Comparison of ENCODE assay signal across 11 mouse cellular contexts in genomic region chr2:75608482-75608881, GRCm38 (mm10). TPM values are rescaled to one million over a fixed set of nuclear protein-coding genes. Genes with fewer than 3 reads are reported as not detected.
DNase-seq lines count a peak whose midpoint lies in the region; ATAC-seq and TF ChIP-seq lines count a peak whose summit lies in the region.
"Had no signal": no experiment of that assay in that cellular context is flagged by ENCODE, and none has a peak within 500 bp of the region (broad histone marks: within the 10 kb centered on the region; RNA-seq: fewer than 3 reads in every experiment).

No protein-coding gene starts in this region.

- 43% methylated on average over 15 of the region's 15 CpGs for WGBS in lung, embryonic 14.5 days

- TF ChIP-seq CTCF in gastrocnemius, adult 2 months (IDR thresholded peaks at IDR 0.05): no peak
- no peak for TF ChIP-seq CTCF in lung, embryonic 14.5 days (IDR thresholded peaks at IDR 0.05; ENCODE audit: low read depth)

- H3K27ac ChIP-seq in gastrocnemius, adult 2 months: no peak overlapping the region; the same call in 1 of the 2 replicates
- H3K27ac ChIP-seq in lung, embryonic 14.5 days (ENCODE audit: low read depth): no peak overlapping the region
- H3K27ac ChIP-seq: hindbrain, postnatal 0 days; liver, embryonic 13.5 days had no signal

- no peaks in the 10 kb centered on the region for H3K9me3 ChIP-seq in lung, embryonic 14.5 days (ENCODE audit: low read depth, low read length)
- H3K9me3 ChIP-seq: liver, embryonic 13.5 days had no signal

- peaks cover 6% of the 10 kb centered on the region; the same call in 1 of the 2 replicates for H3K4me1 ChIP-seq in lung, embryonic 14.5 days (ENCODE audit: insufficient read depth)

- H3K36me3 ChIP-seq in lung, embryonic 14.5 days (ENCODE audit: insufficient read depth): no peaks in the 10 kb centered on the region
- H3K36me3 ChIP-seq: liver, embryonic 13.5 days had no signal

- intact Hi-C loops in gastrocnemius, adult 2 months (cut with DNase I): loop anchor here (5.0 kb wide), 2 partner anchors 49 to 234 kb away; partner anchors contain the start of gene Hnrnpa3

- H3K4me2 ChIP-seq in lung, embryonic 14.5 days: 0 out of 2 replicates have a peak overlapping the region, but pooled peaks have one; percentile 56

- ATAC-seq in lung, embryonic 14.5 days (ENCODE audit: insufficient read depth): no peak
- ATAC-seq in monocyte, adult 5-6 weeks (replicated peaks; ENCODE audit: insufficient number of reproducible peaks, low FRiP score, low TSS enrichment, poor library complexity, severe bottlenecking): no peak
- ATAC-seq: hindbrain, postnatal 0 days had no signal

- DNase-seq in gastrocnemius, adult 2 months: peak; percentile 26
- no peak for DNase-seq in gastrocnemius, postnatal 10 days
- peak; percentile 62 for DNase-seq in testis, postnatal 10 days (ENCODE audit: low spot score)
- DNase-seq in testis, postnatal 14 days (ENCODE audit: low spot score): no peak
- DNase-seq in lung, embryonic 14.5 days: no peak
- no peak for DNase-seq in cerebellum, postnatal 4 days (ENCODE audit: low spot score in 2 of 2)
- DNase-seq in spleen, postnatal 4 days (ENCODE audit: low spot score in 2 of 2): no peak
- DNase-seq: B cell, adult 2 months; liver, embryonic 13.5 days had no signal

- H3K4me3 ChIP-seq in gastrocnemius, adult 2 months: peak overlapping the region; percentile 64
- H3K4me3 ChIP-seq in lung, embryonic 14.5 days (ENCODE audit: low read depth, low read length): no peak overlapping the region
- H3K4me3 ChIP-seq: liver, embryonic 13.5 days had no signal

- H3K27me3 ChIP-seq in lung, embryonic 14.5 days (ENCODE audit: insufficient read depth, low read length): no peaks in the 10 kb centered on the region

- H3K9ac ChIP-seq in lung, embryonic 14.5 days: no peak overlapping the region
- H3K9ac ChIP-seq: liver, embryonic 13.5 days had no signal

RNA-seq across cellular contexts. Expression of gene Hnrnpa3, which starts 50.6 kb away (rescaled TPM):
- total RNA-seq in gastrocnemius, adult 2 months (2021): 100 to 1,000 TPM; 123 to 144 TPM
- total RNA-seq in gastrocnemius, postnatal 10 days (2021): 100 to 1,000 TPM; 280 to 305 TPM
- 302 and 305 TPM in 2 replicates for polyA plus RNA-seq in lung, embryonic 14.5 days (2014; fragmentation: Nextera tagmentation; extraction: Ambion mirVana)
- total RNA-seq in monocyte, adult 5-6 weeks (2017): 236 to 464 TPM (median 357 TPM) in 3 replicates

Comparison
In these comparisons a context has a peak if more than half of its experiments do, and no peak if none do; other contexts are left out.
1. DNase-seq: peak in gastrocnemius, adult 2 months (single experiment) and testis, postnatal 10 days (single experiment); none in gastrocnemius, postnatal 10 days (single experiment), testis, postnatal 14 days (single experiment), lung, embryonic 14.5 days (single experiment), cerebellum, postnatal 4 days (0 of 2) and spleen, postnatal 4 days (0 of 2).